Mouse (Mus musculus) limb, embryonic 11.5 days (tissue): Measurements from ENCODE around the gene Kpnb1. TPM values are rescaled to one million over a fixed set of nuclear protein-coding genes. Genes with fewer than 3 reads are reported as not detected.

Experiments
- ATAC-seq: fragments of 200-750 bp; cut with Nextera tagmentation; 2 replicates; pipeline ENCODE4 v1.8.0; 2017; ENCODE audit warnings: low read depth; ENCODE audit not compliant: insufficient number of reproducible peaks, low FRiP score, low TSS enrichment
- DNase-seq: peaks from one replicate; pipeline ENCODE4 v3.0.0-alpha.2; 2015; ENCODE audit warnings: low spot score
- H3K27ac ChIP-seq: fragments of 300-500 bp; sonication (generic); replicated peaks from 2 replicates; pipeline ENCODE4 v1.5.1; 2014; ENCODE audit warnings: low read depth, mild to moderate bottlenecking, low read length
- H3K27me3 ChIP-seq: fragments of 300-500 bp; sonication (generic); 2 replicates; pipeline ENCODE4 v1.6.1; 2014; ENCODE audit warnings: mild to moderate bottlenecking, low read length, mixed read lengths; ENCODE audit not compliant: control insufficient read depth, insufficient read depth
- H3K36me3 ChIP-seq: fragments of 300-500 bp; sonication (generic); 2 replicates; pipeline ENCODE4 v1.6.1; 2014; ENCODE audit warnings: mild to moderate bottlenecking, low read length, moderate library complexity, mixed read lengths; ENCODE audit not compliant: control insufficient read depth, insufficient read depth
- H3K4me1 ChIP-seq: fragments of 300-500 bp; sonication (generic); 2 replicates; pipeline ENCODE4 v1.6.1; 2014; ENCODE audit warnings: low read length, mixed read lengths; ENCODE audit not compliant: control insufficient read depth, insufficient read depth
- H3K4me2 ChIP-seq: fragments of 300-500 bp; sonication (generic); 2 replicates; pipeline ENCODE4 v1.6.1; 2014; ENCODE audit warnings: low read depth, mild to moderate bottlenecking, moderate library complexity; ENCODE audit not compliant: severe bottlenecking
- H3K4me3 ChIP-seq: fragments of 300-500 bp; sonication (generic); 2 replicates; pipeline ENCODE4 v1.5.1; 2014; ENCODE audit warnings: low read depth, low read length
- H3K9ac ChIP-seq: fragments of 300-500 bp; sonication (generic); 2 replicates; pipeline ENCODE4 v1.6.1; 2014; ENCODE audit warnings: mild to moderate bottlenecking, low read length
- H3K9me3 ChIP-seq: fragments of 300-500 bp; sonication (generic); 2 replicates; pipeline ENCODE4 v1.6.1; 2016; ENCODE audit warnings: low read length; ENCODE audit not compliant: control insufficient read depth
- WGBS: fragments of 180-500 bp; shearing (Covaris S2); extraction: QIAGEN DNeasy Blood & Tissue Kit; methylation state at CpG from one replicate; pipeline ENCODE4 v1.1.7; 2014; 5-methylcytosine and 5-hydroxymethylcytosine counted together
- polyA plus RNA-seq: library from polyadenylated mRNA; unstranded; fragments of >200 nt; fragmentation: Nextera tagmentation; extraction: Ambion mirVana; gene quantifications from 2 replicates; pipeline ENCODE4 v1.2.1, GENCODE M21; 2014

Kpnb1 gene
- polyA plus RNA-seq, 1 experiment from 2014 or later: 97.6 TPM

DNA sequence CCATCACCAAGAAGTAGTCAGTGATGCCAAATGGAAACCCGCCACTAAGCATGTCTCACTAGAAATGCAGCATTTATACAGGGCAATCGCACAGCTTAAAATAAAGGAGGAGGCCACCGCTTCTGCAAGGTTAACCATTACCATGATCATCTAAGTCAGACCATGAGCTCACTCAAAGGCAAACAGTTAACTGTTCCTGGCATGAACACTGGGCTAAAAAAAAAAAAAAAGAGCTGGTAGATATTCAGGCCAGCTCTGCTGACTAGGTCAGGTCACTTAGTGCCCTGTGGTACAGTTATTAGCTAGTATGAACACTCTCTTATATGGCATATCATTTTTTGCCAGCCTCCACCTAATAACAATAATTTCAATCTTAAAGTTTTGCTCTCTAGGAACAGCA, 5.2 kb downstream of the Kpnb1 start:
- WGBS: 98% methylated on average over 3 of the region's 3 CpGs
- H3K36me3 ChIP-seq: peaks cover 48% of the 10 kb centered on the region

DNA sequence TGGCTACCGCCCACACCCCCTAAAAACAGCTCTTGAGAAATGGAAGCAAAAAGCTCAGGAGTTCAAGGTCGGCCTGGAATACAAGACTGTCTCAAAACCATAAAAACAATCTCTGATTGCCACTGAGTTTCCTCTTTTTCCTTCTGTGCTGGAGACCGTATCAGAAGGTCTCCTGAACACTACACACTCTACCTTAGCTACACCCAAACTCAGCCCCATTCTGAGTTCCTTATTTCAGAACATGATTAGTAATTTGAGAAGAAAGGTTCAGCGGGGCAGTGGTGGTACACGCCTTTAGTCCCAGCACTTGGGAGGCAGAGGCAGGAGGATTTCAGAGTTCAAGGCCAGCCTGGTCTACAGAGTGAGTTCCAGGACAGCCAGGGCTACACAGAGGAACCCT, 6.6 kb downstream of the Kpnb1 start:
- no peak overlapping the region for H3K27ac ChIP-seq
- H3K9ac ChIP-seq: no peak overlapping the region
- peaks cover 52% of the 10 kb centered on the region for H3K36me3 ChIP-seq
- DNase-seq (no peak), ATAC-seq (no peak)
- H3K4me1 ChIP-seq: peaks cover 6% of the 10 kb centered on the region; the same call in 1 of the 2 replicates
- WGBS: 78% methylated on average over 5 of the region's 5 CpGs
- H3K27me3 ChIP-seq: no peaks in the 10 kb centered on the region
- H3K4me2 ChIP-seq: no peak overlapping the region
- no peaks in the 10 kb centered on the region for H3K9me3 ChIP-seq
- H3K4me3 ChIP-seq: no peak overlapping the region

More for the DNA sequence above, 5.2 kb downstream of the Kpnb1 start:
- no peaks in the 10 kb centered on the region for H3K9me3 ChIP-seq
- peaks cover 8% of the 10 kb centered on the region for H3K4me1 ChIP-seq
- H3K9ac ChIP-seq: no peak overlapping the region
- H3K4me3 ChIP-seq: no peak overlapping the region
- DNase-seq (no peak), ATAC-seq (no peak)
- H3K27ac ChIP-seq: no peak overlapping the region
- no peak overlapping the region for H3K4me2 ChIP-seq
- no peaks in the 10 kb centered on the region for H3K27me3 ChIP-seq

DNA sequence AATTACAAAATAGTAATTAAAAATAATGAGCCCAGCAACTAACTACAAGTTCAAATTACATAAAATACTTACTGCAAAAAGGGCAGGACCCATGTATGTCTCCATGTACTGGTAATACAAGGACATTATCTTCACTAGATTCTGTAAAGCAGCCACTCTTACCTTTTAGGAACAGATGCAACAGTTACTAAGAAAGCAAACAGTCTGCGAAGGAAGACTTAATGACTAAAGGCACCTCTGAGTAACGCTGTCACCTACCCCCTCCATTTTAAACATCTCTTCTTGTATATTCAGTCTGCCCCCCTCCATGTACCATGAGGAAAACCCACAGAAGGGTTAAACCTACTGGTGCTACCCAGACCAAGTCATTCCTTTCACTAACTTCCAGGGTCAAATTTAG, 9.5 kb downstream of the Kpnb1 start:
- 95% methylated on average over 2 of the region's 2 CpGs for WGBS
- H3K4me3 ChIP-seq: no peak overlapping the region
- no peak for ATAC-seq
- no peak overlapping the region for H3K27ac ChIP-seq
- no peak for DNase-seq
- H3K27me3 ChIP-seq: no peaks in the 10 kb centered on the region
- peaks cover 69% of the 10 kb centered on the region for H3K36me3 ChIP-seq
- H3K9me3 ChIP-seq: no peaks in the 10 kb centered on the region
- H3K9ac ChIP-seq: no peak overlapping the region
- H3K4me2 ChIP-seq: no peak overlapping the region
- no peaks in the 10 kb centered on the region for H3K4me1 ChIP-seq

DNA sequence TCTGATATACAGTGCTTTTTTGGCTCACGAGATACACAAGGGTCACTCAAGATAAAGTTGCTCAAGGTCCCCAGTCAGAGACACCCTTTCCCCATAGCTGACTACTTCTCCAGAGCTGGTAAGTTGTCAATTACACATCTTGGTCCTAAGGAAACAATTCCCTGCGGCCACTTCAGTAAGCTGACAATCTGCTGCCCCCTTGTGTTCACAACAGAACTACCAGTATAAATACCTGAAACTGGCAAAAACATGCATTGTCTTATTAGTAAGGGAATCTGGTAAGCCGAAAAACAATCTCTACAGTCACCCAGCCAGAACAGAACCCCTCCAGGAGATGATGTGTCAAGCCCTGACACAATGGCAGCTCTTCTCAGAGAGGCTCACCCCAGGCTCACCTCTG, 10.8 kb downstream of the Kpnb1 start:
- Histone ChIP-seq H3K9ac (no peak overlapping the region), H3K27ac (no peak overlapping the region), H3K4me1 (no peaks in the 10 kb centered on the region), H3K36me3 (peaks cover 71% of the 10 kb centered on the region), H3K9me3 (no peaks in the 10 kb centered on the region), H3K4me3 (no peak overlapping the region), H3K4me2 (no peak overlapping the region), H3K27me3 (no peaks in the 10 kb centered on the region)
- DNase-seq (peak; percentile 48), ATAC-seq (no peak)
- WGBS: 63% methylated on average over 3 of the region's 3 CpGs

DNA sequence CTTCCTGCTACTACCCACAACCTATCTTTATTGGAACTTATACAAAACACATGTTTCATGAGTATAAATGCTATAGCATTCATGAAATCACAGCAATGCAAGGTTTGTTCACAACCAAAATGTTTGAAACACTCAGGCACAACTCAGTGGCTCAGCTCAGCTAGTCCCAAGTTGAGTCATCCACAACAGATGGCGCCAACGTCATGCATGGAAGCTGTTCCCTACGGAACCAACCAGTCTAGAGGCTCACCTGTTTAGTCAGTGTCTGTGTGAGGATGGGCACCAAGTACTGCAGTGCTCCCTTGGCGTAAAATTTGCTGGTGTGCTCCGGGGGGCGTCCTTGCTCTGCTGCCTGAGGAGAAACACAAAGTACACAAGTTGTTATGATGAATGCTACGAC, 12.2 kb downstream of the Kpnb1 start:
- 90% methylated on average over 7 of the region's 7 CpGs for WGBS
- Histone ChIP-seq H3K4me3 (no peak overlapping the region), H3K36me3 (peaks cover 71% of the 10 kb centered on the region), H3K27me3 (no peaks in the 10 kb centered on the region), H3K9ac (no peak overlapping the region), H3K4me2 (no peak overlapping the region), H3K9me3 (no peaks in the 10 kb centered on the region), H3K4me1 (no peaks in the 10 kb centered on the region), H3K27ac (no peak overlapping the region)
- ATAC-seq (no peak), DNase-seq (no peak)

DNA sequence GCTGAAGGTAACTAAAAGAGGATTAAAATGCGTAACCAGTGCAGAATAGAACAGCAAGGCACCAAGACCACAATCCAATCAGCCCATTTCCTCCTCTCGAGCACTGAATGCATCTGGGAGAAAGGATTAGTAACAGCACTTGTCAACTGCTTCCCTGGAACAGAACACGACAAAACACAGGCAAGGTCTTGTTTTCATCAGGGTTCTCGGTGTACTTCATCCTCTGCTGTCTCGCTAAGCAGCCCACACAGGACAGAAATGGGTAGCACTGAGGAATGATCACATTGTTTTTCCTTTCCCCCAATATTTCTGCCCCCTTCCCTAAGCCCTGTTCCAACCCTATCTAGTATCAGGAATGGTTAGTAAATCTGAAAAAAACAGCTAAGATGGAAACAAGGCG, 27.3 kb downstream of the Kpnb1 start:
- no peak overlapping the region for H3K4me2 ChIP-seq
- H3K27ac ChIP-seq: no peak overlapping the region
- WGBS: 85% methylated on average over 6 of the region's 6 CpGs
- peaks cover 40% of the 10 kb centered on the region for H3K36me3 ChIP-seq
- H3K4me3 ChIP-seq: no peak overlapping the region
- H3K9ac ChIP-seq: no peak overlapping the region
- no peak for ATAC-seq
- no peaks in the 10 kb centered on the region for H3K27me3 ChIP-seq
- no peaks in the 10 kb centered on the region for H3K4me1 ChIP-seq
- H3K9me3 ChIP-seq: no peaks in the 10 kb centered on the region
- no peak for DNase-seq

DNA sequence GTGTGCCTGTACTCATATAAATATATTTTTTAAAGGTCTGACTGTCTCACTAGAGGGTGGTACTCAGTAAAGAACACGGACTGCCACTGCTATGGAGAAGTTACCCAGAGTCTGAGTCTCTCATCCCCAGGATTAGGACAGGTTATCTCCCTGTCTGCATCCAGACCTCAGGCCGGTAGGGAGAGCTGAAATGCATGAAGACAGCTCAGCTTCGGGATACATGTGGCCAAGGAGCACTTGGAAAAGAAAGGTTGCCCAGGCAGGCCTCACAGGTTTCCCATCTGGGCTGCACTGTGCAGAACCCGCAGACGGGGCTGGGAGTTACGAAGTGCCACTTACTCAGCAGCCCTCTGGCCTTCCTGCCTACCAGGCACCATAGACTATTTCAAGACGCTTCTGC, 30.7 kb downstream of the Kpnb1 start:
- no peaks in the 10 kb centered on the region for H3K9me3 ChIP-seq
- 84% methylated on average over 7 of the region's 7 CpGs for WGBS
- H3K9ac ChIP-seq: no peak overlapping the region
- no peak overlapping the region for H3K4me3 ChIP-seq
- DNase-seq (no peak), ATAC-seq (no peak)
- peaks cover 9% of the 10 kb centered on the region for H3K4me1 ChIP-seq
- no peak overlapping the region for H3K27ac ChIP-seq
- H3K36me3 ChIP-seq: peaks cover 13% of the 10 kb centered on the region
- H3K27me3 ChIP-seq: no peaks in the 10 kb centered on the region
- no peak overlapping the region for H3K4me2 ChIP-seq

DNA sequence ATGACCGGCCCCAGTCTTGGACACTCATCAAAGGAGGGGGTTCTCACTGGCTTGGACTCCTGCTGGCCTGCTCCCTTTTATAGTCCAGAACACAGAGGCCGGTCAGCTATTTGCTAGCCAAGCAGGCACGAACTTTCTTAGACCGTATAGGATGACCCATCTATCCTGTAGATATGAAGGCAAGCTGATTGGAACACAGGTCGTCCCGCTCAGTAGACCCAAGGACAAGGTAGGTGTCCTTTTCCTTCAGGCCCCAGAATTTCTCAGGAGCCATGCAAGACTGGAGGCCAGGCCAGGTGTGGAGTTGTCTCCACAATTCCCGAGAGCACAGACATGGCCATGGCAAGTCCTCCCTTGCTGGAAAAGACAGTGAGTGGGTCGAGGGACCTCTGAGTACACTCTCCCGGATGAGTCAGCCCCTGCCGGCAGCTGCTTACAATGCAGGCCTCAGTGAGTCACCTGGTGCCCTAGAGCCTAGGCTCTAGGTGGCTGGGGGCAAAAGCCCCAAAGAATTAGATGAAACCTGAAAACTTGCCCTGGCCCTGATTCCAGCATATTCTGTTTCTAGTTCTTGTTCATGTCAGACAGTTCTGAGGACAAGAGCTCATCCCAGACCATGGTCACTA, 34.9 kb downstream of the Kpnb1 start:
- Histone ChIP-seq H3K36me3 (peaks cover 2% of the 10 kb centered on the region; the same call in 1 of the 2 replicates), H3K4me1 (peaks cover 26% of the 10 kb centered on the region), H3K9me3 (no peaks in the 10 kb centered on the region), H3K27me3 (no peaks in the 10 kb centered on the region), H3K9ac (no peak overlapping the region), H3K4me2 (peak overlapping the region; percentile 75; the same call in 1 of the 2 replicates), H3K4me3 (no peak overlapping the region), H3K27ac (no peak overlapping the region)
- peak; percentile 52 for DNase-seq
- no peak for ATAC-seq
- WGBS: 23% methylated on average over 10 of the region's 10 CpGs

DNA sequence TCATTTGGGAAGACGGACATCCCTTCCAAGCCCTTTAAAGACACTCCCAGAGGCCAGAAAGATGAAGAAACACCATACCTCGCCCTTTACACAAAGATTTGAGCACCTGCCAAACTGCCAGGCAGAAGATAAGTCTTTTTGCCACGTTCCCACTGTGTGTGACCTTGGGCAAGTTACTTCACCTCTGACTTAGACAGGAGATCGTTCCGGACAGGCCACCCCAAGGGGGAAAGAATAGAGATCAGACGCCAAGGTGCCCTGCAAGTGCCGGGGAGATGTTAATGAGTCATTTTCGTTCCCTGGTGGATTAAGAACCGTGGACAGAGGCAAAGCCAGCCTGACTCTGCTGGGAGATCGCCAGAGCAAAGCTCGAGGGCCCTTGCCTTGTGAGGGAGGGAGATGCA, 35.7 kb downstream of the Kpnb1 start:
- peak overlapping the region; percentile 62; the same call in 1 of the 2 replicates for H3K4me3 ChIP-seq
- H3K27ac ChIP-seq: no peak overlapping the region
- H3K9ac ChIP-seq: no peak overlapping the region
- H3K4me2 ChIP-seq: peak overlapping the region; percentile 75; the same call in 1 of the 2 replicates
- H3K4me1 ChIP-seq: peaks cover 26% of the 10 kb centered on the region
- H3K36me3 ChIP-seq: peaks cover 2% of the 10 kb centered on the region; the same call in 1 of the 2 replicates
- ATAC-seq: no peak
- H3K9me3 ChIP-seq: no peaks in the 10 kb centered on the region
- no peaks in the 10 kb centered on the region for H3K27me3 ChIP-seq
- peak; percentile 58 for DNase-seq
- under 1% methylated on average over 11 of the region's 11 CpGs for WGBS
